Mouse (Mus musculus) midbrain, embryonic 10.5 days (tissue): ENCODE measurements at regions not wholly inside any gene's neighbourhood (a gene's known extent, or its start where the extent isn't known, plus 50 kb on each side); places are given as distances from the start of the nearest gene placed in this dataset.

Experiments used
- DNase-seq: peaks from one replicate; pipeline ENCODE4 v3.0.0-alpha.2; 2017; ENCODE audit warnings: low spot score
- H3K27ac ChIP-seq: fragments of 300-500 bp; sonication (generic); replicated peaks from 2 replicates; pipeline ENCODE4 v1.5.1; 2016; ENCODE audit warnings: mild to moderate bottlenecking
- H3K27me3 ChIP-seq: fragments of 300-500 bp; sonication (generic); 2 replicates; pipeline ENCODE4 v1.6.1; 2016; ENCODE audit warnings: low read depth, mild to moderate bottlenecking; ENCODE audit not compliant: poor library complexity, severe bottlenecking
- H3K36me3 ChIP-seq: fragments of 300-500 bp; sonication (generic); 2 replicates; pipeline ENCODE4 v1.6.1; 2016; ENCODE audit warnings: mild to moderate bottlenecking, moderate library complexity
- H3K4me1 ChIP-seq: fragments of 300-500 bp; sonication (generic); 2 replicates; pipeline ENCODE4 v1.6.1; 2016
- H3K4me3 ChIP-seq: fragments of 300-500 bp; sonication (generic); 2 replicates; pipeline ENCODE4 v1.5.1; 2016; ENCODE audit warnings: mild to moderate bottlenecking, moderate library complexity
- H3K9me3 ChIP-seq: fragments of 300-500 bp; sonication (generic); replicated peaks from 2 replicates; pipeline ENCODE4 v1.6.1; 2016; ENCODE audit warnings: mild to moderate bottlenecking
- WGBS: fragments of 180-500 bp; shearing (Covaris S2); methylation state at CpG from one replicate; pipeline ENCODE4 v1.1.7; 2016; 5-methylcytosine and 5-hydroxymethylcytosine counted together

GRCm38 (mm10) chr4:89485981-89486531, 175.2 kb upstream of the Cdkn2b start:
- H3K9me3 ChIP-seq, result no peaks in the 10 kb centered on the region
- no peaks in the 10 kb centered on the region for H3K36me3 ChIP-seq
- H3K4me3 ChIP-seq, result no peak overlapping the region
- no peaks in the 10 kb centered on the region for H3K4me1 ChIP-seq
- no peaks in the 10 kb centered on the region for H3K27me3 ChIP-seq
- 72% methylated on average over 11 of the region's 11 CpGs for WGBS
- H3K27ac ChIP-seq, result no peak overlapping the region
- DNase-seq, result no peak

GRCm38 (mm10) chr4:89478646-89479237, 167.9 kb upstream of the Cdkn2b start:
- H3K4me3 ChIP-seq, result no peak overlapping the region
- no peaks in the 10 kb centered on the region for H3K36me3 ChIP-seq
- 86% methylated on average over 12 of the region's 12 CpGs for WGBS
- H3K27ac ChIP-seq, result no peak overlapping the region
- no peaks in the 10 kb centered on the region for H3K9me3 ChIP-seq
- DNase-seq, result no peak
- no peaks in the 10 kb centered on the region for H3K4me1 ChIP-seq
- no peaks in the 10 kb centered on the region for H3K27me3 ChIP-seq

- 81% methylated on average over 3 of the region's 3 CpGs for WGBS
- Histone ChIP-seq H3K27me3 (no peaks in the 10 kb centered on the region), H3K4me1 (no peaks in the 10 kb centered on the region), H3K4me3 (no peak overlapping the region), H3K36me3 (no peaks in the 10 kb centered on the region), H3K9me3 (no peaks in the 10 kb centered on the region), H3K27ac (no peak overlapping the region)
- DNase-seq, result no peak
Observed at GRCm38 (mm10) chr4:89475848-89476247, 165.0 kb upstream of the Cdkn2b start.

- Histone ChIP-seq H3K27me3 (no peaks in the 10 kb centered on the region), H3K27ac (no peak overlapping the region), H3K9me3 (no peaks in the 10 kb centered on the region), H3K4me3 (no peak overlapping the region), H3K36me3 (no peaks in the 10 kb centered on the region), H3K4me1 (peaks cover 2% of the 10 kb centered on the region)
- no peak for DNase-seq
- WGBS, result 81% methylated on average over 7 of the region's 7 CpGs
Observed at GRCm38 (mm10) chr4:89474836-89475541, 164.2 kb upstream of the Cdkn2b start.

GRCm38 (mm10) chr4:89471426-89471825, 160.6 kb upstream of the Cdkn2b start:
- no peaks in the 10 kb centered on the region for H3K36me3 ChIP-seq
- no peaks in the 10 kb centered on the region for H3K9me3 ChIP-seq
- no peak for DNase-seq
- 87% methylated on average over 1 of the region's 1 CpGs for WGBS
- no peak overlapping the region for H3K4me3 ChIP-seq
- H3K4me1 ChIP-seq, result peaks cover 9% of the 10 kb centered on the region
- no peaks in the 10 kb centered on the region for H3K27me3 ChIP-seq
- no peak overlapping the region for H3K27ac ChIP-seq

GRCm38 (mm10) chr4:89470756-89471155, 159.9 kb upstream of the Cdkn2b start:
- DNase-seq, result no peak
- H3K4me3 ChIP-seq, result no peak overlapping the region
- no peaks in the 10 kb centered on the region for H3K9me3 ChIP-seq
- H3K27me3 ChIP-seq, result no peaks in the 10 kb centered on the region
- H3K36me3 ChIP-seq, result no peaks in the 10 kb centered on the region
- WGBS, result 84% methylated on average over 2 of the region's 2 CpGs
- H3K4me1 ChIP-seq, result peaks cover 9% of the 10 kb centered on the region
- H3K27ac ChIP-seq, result no peak overlapping the region

- H3K4me1 ChIP-seq, result peaks cover 9% of the 10 kb centered on the region
- H3K4me3 ChIP-seq, result no peak overlapping the region
- 43% methylated on average over 8 of the region's 8 CpGs for WGBS
- H3K27me3 ChIP-seq, result no peaks in the 10 kb centered on the region
- no peaks in the 10 kb centered on the region for H3K9me3 ChIP-seq
- H3K36me3 ChIP-seq, result no peaks in the 10 kb centered on the region
- H3K27ac ChIP-seq, result peak overlapping the region; percentile 46; the same call in 1 of the 2 replicates
- DNase-seq, result no peak
Observed at GRCm38 (mm10) chr4:89469883-89470282, 159.0 kb upstream of the Cdkn2b start.

- 0 out of 2 replicates have a peak overlapping the region, but pooled peaks have one; percentile 46 for H3K27ac ChIP-seq
- H3K27me3 ChIP-seq, result no peaks in the 10 kb centered on the region
- no peaks in the 10 kb centered on the region for H3K9me3 ChIP-seq
- 79% methylated on average over 3 of the region's 3 CpGs for WGBS
- DNase-seq, result no peak
- H3K4me3 ChIP-seq, result no peak overlapping the region
- no peaks in the 10 kb centered on the region for H3K36me3 ChIP-seq
- peaks cover 9% of the 10 kb centered on the region for H3K4me1 ChIP-seq
Observed at GRCm38 (mm10) chr4:89469406-89469805, 158.6 kb upstream of the Cdkn2b start.

GRCm38 (mm10) chr4:89466766-89467165, 155.9 kb upstream of the Cdkn2b start:
- H3K27ac ChIP-seq, result no peak overlapping the region
- H3K36me3 ChIP-seq, result no peaks in the 10 kb centered on the region
- no peaks in the 10 kb centered on the region for H3K27me3 ChIP-seq
- H3K4me1 ChIP-seq, result peaks cover 9% of the 10 kb centered on the region
- WGBS, result 89% methylated on average over 3 of the region's 3 CpGs
- H3K4me3 ChIP-seq, result no peak overlapping the region
- DNase-seq, result no peak
- H3K9me3 ChIP-seq, result no peaks in the 10 kb centered on the region

- no peaks in the 10 kb centered on the region for H3K4me1 ChIP-seq
- 93% methylated on average over 4 of the region's 4 CpGs for WGBS
- H3K9me3 ChIP-seq, result no peaks in the 10 kb centered on the region
- DNase-seq, result no peak
- no peaks in the 10 kb centered on the region for H3K27me3 ChIP-seq
- no peak overlapping the region for H3K27ac ChIP-seq
- H3K4me3 ChIP-seq, result no peak overlapping the region
- no peaks in the 10 kb centered on the region for H3K36me3 ChIP-seq
Observed at GRCm38 (mm10) chr4:89463121-89463520, 152.3 kb upstream of the Cdkn2b start.

- no peak overlapping the region for H3K27ac ChIP-seq
- no peak for DNase-seq
Observed at GRCm38 (mm10) chr4:89460170-89460762, 149.4 kb upstream of the Cdkn2b start.

GRCm38 (mm10) chr4:89459346-89459666, 148.5 kb upstream of the Cdkn2b start:
- no peak overlapping the region for H3K4me3 ChIP-seq
- no peak overlapping the region for H3K27ac ChIP-seq
- H3K27me3 ChIP-seq, result no peaks in the 10 kb centered on the region
- H3K36me3 ChIP-seq, result no peaks in the 10 kb centered on the region
- H3K9me3 ChIP-seq, result no peaks in the 10 kb centered on the region
- no peak for DNase-seq
- no peaks in the 10 kb centered on the region for H3K4me1 ChIP-seq
- 83% methylated on average over 1 of the region's 1 CpGs for WGBS

More at GRCm38 (mm10) chr4:89460170-89460762, 149.4 kb upstream of the Cdkn2b start:
- no peaks in the 10 kb centered on the region for H3K4me1 ChIP-seq
- H3K4me3 ChIP-seq, result no peak overlapping the region
- H3K27me3 ChIP-seq, result no peaks in the 10 kb centered on the region
- H3K9me3 ChIP-seq, result no peaks in the 10 kb centered on the region
- no peaks in the 10 kb centered on the region for H3K36me3 ChIP-seq
- 86% methylated on average over 7 of the region's 7 CpGs for WGBS
